Mouse (Mus musculus): ENCODE measurements at regions not wholly inside any gene's neighbourhood (a gene's known extent, or its start where the extent isn't known, plus 50 kb on each side); places are given as distances from the start of the nearest gene placed in this dataset.

DNA sequence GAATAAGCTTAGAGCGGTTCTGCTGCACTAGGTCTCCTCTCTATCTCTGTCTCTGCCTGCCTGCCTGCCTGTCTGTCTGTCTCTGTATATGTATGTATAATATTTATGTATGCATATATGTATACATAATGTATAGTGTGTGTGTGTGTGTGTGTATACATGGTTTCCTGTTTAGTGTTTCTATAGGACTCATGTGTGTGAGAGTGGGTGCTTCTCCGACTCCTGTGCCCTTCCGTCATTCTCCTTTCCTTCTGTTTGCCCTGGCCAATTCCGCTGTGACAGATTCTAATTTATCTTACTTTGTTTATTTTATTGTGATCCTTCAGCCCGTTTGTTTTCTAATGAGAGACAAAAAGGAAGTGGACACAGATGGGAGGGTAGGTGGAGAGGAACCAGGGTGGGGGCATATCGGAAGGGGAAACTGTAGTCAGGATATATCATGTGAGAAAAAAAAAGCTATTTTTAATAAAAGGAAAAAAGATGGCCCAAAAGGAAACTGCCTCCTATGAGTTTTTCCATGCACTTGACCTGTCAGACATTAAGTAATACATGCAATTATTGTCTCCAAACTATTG is 85.0 kb upstream of the Ednrb start:
- peak; percentile 8 to 55 for DNase-seq

DNA sequence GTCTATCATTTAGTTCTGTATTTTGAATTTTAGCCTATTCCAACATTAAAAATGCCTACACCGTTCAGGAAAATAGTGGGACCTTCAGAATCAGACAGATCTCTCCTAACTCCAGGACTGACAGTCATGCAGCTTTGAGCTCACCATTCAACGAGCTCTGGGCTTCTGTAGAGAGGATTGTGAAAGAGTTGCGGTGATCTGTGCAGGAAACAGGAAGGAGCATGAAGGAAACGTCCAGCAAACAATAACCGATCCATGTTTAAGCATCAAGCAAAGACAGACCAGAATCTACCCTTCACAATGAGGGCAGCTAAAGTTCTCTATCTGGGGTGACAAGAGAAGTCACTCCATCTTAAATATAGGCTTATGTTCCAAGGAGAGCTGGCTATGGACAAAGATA is 76.0 kb upstream of the Ednrb start:
- no peak for DNase-seq

DNA sequence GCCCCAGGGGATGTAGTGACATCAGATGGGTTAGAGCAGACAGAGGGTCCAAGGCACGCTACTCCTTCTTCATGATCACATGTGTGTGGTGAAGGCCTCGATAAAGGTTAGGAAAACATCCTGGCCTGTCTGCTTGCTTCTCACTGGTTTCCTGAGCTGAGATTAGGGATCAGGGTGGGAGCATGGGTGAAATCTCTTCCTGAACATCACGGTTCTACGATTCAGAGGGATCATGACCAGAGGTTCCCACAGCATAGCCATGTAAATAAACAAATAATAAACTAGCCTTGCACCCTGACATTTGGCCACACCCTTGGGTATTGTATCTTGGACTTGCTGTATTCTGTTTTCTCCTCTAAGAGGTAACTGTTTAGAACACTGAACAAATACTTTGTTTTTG is 75.2 kb upstream of the Ednrb start:
- peak in 1 of 2 experiments; percentile 19 for DNase-seq

DNA sequence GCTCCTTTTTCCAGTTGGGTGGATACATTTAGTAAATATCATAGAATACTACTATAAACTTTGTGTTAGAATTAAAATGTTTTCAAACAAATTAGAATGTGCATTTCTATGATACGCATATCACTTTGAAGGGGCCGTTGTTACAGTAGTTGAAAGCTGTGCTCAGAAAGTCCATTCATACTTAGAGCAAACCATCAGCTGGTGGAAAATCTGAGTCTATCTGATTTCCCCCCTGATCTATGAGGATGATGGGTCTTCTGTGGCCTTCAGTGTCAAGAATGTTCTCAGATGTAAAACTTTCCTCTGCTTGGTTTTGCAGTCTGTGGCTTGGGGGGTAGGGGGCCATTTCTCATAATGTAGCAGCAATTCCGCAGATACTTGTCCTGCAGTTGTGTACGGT is 69.3 kb upstream of the Ednrb start:
- no peak for DNase-seq

DNA sequence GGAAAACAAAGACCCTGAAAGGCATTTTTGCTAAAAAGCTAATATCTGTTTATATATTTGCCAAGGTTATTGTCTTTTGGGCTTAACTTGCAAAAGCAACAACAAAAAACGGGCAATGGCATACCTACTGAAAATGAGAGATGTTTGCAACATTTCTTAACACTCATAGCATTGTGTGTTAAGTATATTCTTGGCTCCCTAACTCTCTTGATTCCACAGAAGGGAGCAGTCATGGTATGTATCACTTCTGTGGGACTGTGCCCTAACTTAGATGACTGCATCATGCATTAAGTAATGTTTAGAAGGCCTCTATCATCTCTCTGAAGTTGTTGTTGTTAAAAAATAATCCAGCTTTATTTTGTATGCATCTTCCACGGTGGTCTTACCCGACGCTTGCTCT is 67.5 kb upstream of the Ednrb start:
- DNase-seq, result no peak

DNA sequence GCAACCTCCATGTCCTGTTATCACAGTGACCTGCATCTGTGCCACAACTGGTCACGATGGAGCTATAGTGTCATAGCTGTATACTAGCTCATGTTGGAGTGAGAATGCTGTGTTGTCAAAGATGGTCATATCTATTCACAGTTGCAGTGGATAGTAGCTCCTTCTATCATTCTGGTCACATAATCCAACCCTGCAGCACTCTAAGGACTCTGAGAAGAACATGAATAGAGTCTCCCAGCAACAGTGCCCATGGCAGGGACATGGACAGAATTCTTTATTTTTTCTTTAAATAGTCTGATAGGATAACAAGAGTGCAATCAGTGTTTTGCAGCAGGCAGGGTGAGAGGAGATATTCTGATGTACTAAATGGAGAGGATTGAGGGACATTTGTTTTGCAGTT is 67.1 kb upstream of the Ednrb start:
- DNase-seq, result no peak

GRCm38 (mm10) chr14:103906417-103907070 is 62.3 kb upstream of the Ednrb start:
- no peak for DNase-seq

GRCm38 (mm10) chr14:103900817-103901216 is 56.6 kb upstream of the Ednrb start:
- DNase-seq, result no peak

- peak; percentile 18 to 48 for DNase-seq
These were observed 55.1 kb upstream of the Ednrb start for GRCm38 (mm10) chr14:103899111-103899814.

DNA sequence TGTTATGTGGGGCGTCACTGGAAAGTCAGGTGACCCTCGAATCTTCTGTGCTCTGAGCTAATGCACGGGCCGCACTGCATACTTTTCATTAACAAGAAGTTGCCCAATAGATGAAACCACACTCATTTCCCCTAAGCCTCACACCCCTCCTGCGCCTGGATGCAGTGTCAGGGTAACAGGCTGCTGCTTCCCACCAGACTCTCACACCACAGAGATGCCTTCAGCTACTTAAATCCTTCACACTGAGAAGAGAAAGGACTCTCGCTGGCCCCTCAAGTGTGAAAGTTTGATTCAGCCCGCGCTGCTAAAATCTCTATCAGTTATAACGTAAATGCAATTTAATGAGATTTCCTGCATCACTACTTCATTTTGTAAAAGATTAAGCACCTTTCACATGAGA is 54.5 kb upstream of the Ednrb start:
- DNase-seq, result peak in 1 of 2 experiments; percentile 4

- no peak for DNase-seq
These were observed 51.1 kb upstream of the Ednrb start for GRCm38 (mm10) chr14:103895261-103895660.

Data from kidney, postnatal 36 days (tissue).